Mouse (Mus musculus) frontal cortex, postnatal 36 days (tissue): Measurements from ENCODE around the gene Col4a2.

Experiments used
- DNase-seq, 2 experiments: peaks; one replicate each; pipeline ENCODE4 v3.0.0; 2022; ENCODE audit warnings: low spot score in 2 of 2

Gene Col4a2

DNA sequence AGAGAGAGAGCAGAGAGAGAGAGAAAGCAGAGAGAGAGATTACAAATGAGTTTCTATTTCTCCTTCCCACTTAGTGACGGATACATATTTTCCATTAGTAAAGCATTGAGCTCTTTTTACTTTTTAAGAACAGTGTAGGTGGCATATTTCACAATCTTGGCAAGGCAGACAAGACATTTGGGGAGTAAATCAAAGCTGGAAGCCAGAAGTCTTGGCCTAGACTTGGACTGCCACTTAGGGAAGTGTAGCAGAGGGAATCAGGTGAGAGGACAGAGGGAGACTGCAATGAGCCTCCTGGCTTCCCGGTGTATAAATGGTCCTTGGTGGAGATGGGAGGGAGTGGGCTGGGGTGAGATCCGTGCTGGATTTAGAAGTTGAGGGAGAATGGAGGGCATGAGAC, 70.3 kb downstream of the Col4a2 start:
- peak in 1 of 2 experiments; percentile 40 for DNase-seq

DNA sequence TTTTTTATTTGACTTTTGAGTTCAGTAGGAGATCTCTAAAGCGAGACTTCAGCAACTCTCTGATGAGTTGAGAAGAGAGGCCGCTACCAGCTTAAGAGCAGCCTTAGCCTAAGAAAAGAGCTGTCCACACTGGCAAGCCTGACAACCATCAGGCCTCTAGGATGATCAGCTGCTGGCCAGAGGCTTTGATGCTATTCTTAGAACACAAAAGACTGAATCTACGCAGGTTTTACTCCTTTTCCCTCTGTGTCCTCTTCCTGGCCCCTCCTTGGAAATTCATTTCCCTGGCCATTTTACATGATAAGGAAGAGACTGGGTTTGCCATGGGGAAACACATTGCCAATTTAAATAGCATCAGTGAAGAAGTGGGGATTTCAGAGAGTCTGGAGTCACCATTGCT, 70.8 kb downstream of the Col4a2 start:
- DNase-seq, result no peak

DNA sequence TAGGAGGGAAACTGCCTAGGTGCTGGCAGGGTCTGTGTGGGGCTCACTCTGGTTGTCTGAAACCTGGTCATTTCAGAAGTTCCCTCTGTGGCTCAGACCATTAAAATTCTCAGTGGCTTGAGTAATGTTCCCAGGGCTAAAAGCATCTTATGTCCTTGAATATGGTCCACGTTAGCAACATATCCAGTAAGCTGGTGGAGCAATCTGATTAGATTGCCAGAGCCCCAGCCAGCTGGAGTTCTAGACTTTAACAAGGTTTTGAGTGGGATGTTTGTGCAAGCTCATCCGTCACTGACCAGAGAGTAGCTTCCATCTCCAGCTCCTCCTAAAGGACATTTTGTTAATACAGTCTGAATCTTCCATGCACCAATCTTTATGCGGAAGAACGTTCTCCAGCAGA, 72.2 kb downstream of the Col4a2 start:
- DNase-seq, result no peak

DNA sequence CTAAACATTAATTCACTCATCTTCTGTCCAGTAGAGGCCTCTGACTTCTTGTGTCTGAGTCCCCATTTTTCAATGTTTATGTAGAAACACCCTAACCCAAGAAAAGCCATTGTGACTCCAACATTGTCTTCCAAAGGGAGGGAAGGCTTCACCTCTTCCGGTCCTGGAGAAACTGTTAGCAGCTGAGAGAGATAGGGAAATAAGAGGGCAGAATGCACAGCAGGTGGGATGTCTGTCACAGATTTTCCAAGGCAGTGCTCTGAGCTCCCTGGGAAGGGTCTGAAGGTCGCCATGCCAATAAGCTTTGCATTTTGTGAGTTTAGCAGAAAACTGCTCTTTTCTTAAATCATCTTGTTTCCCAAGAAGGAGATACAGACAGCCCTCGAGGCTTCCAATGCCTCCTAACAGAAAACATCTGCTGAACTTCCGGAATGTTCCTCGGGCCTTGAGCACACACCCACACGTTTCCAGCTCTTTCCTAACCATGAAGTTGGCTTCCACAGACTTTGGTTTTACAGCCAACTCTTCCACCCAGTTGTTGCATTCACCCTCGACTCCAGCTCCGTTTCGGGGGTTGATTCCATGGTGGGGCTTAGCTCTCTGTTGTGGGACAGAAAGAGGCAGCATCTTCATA, 72.8 kb downstream of the Col4a2 start:
- DNase-seq, result peak in 1 of 2 experiments; percentile 18

DNA sequence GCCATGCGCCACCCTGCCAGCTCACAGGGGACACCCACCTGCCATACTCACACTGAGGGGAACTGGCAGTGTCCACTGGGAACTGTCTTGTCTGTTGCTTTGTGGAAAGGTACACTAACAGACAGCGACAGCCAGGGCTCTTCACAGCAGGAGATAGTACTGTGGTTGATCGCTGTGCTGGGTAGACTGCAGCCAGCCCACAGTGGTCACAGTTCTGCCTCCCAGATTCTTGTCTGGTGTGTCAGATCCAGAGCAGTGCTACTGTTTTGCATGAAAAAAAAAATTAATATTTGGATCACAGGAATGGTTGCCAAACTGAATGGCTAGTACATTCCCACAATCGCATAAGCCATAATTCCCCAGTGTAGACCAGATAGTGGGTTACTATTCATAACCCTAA, 74.7 kb downstream of the Col4a2 start:
- no peak for DNase-seq

DNA sequence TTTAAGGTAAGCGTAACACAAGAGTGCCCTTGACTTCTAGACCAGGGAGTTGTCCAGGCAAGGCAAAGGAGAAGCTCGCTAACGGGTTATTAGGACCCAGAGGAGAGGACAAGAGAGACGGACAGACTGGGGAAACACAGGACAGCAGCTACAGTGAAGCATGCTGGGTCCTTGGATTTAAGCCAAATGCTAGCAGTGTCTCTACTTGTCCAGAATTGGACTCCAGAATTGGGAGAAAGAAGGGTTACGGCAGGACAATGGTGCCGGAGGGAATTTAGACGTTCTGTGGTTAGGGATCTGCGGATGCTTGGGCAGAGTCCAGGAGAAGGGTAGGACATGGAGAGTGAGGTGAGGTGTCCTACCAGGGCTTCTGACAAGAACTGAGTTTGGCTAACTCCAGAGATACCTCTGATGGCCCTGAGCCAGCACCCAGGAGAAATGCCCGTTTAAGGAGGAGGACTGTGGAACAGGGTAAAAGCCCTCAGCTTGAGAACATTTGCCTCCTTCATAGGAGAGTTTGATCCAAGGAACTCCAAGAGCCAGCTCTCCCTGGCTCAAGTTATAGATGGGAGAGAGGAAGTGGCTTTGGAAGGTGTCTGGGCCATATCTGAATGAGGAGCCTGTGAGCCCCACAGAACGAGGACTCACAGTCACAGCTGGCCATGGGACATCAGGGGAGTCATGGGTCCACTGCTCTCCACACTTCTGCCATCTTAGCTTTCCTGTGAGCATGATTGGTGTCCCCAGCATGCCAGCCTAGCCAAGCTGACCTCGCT, 76.9 kb downstream of the Col4a2 start:
- DNase-seq, result no peak

DNA sequence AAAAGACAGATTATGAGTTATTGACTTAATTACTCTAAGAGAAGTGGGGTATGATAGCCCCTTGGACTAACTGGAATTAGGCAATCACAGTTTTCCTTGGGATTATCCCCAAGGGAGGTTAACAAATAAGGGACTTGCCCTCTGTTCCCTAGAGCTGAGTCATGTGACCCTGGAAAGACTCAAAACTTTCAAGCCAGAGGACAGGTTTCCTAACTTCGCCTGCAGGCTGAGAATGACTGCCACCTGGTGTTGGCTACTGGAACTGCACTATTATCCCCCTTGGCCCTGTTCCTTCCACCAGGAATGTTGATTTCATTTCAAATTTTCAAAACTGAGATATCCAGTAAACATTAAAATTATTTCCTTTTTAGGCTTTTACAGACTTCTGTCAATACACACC, 80.1 kb downstream of the Col4a2 start:
- peak; percentile 63 to 66 for DNase-seq

DNA sequence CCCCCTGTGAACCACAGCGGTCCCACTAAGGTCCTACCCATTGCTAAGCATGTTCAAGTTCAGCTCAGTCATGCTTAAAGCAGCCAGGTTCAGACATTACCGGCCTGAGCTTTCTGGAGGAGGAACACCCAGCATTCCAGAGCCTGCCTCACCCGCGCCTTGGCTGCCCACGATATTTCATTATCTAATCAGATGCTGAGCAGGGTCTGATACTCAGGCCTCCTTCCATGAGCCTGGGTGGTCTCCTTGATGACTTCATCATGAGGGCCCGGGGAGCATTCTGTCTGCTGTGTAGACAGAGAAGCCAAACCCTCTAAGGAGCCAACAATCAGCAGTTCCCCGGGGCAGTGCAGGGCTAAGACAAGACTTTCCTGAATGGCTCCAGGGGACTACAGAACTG, 80.6 kb downstream of the Col4a2 start:
- DNase-seq, result no peak

DNA sequence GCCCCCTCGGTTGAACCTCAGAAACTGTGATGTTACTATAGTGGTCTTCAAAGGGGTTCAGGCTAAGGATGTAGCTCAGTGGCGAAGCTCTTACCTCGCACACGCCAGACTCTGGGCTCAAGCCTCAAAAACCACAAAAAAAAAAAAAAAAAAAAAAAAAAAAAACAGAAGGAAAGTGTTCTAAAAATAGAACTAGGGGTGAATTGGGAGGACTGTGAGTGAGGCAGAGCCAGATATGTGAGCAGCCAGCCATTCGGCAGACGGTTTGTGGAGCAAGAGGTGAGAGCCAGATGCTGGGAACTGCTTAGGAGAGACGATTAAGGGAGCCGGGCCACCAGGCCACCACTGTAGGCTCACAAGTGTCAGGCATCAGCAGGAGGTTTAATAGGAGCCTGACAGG, 81.0 kb downstream of the Col4a2 start:
- DNase-seq, result no peak

DNA sequence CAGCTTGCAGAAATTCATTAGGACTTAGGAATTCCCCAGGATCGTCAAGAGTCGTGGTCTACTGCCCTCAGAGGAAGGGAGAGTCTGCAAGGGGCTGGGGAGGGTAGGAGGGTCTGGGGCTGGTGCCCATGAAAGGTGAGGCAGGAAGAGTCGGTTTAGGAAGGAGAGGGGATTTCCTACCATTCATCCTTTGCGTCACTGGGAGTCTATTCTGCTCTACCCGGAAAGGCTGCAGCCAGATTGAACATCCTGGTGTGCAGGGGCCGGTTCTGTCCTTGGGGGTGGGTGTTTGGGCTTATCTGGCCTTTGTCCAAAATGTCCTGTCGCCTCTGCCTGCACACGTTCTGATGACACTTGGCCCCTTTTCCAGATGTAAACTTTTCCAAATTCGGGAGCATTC, 82.2 kb downstream of the Col4a2 start:
- DNase-seq, result no peak

DNA sequence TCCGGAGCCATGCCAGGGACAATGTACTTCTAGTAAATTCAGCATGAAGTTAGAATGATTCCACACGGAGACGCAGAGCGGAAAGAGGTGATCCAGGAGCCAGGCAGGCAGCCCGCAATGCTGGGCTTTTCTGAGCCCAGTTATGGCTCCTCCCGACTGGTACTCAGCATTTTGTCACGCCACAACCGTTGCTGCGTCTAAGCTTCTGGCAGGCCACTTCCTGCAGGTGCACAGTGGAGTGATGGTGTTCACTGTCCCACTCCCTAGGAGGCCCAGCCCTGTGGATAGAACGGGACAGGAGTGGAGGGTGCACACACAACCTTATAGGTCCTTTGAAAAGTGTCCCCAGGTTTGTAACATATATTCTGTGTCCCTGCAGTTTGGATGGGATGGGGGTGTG, 83.0 kb downstream of the Col4a2 start:
- DNase-seq, result no peak

DNA sequence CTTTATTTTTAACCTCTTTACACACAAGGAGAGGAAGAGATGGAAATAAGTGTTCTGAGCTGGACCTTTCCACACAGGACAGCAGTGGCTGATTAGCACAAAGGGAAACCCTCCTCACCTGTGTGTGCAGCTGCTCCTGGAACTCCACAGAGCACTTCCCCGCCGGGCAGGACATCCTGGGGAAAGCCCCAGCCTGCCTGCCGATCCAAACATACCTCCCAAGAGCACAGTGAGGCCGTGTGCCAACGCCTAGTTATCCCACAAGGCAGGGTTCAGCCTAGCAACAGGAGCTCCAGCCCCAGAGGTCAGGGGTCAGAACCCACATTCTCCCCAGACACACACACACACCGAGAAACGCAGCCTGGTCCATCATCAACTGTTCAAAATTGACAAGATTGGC, 83.5 kb downstream of the Col4a2 start:
- DNase-seq, result no peak

DNA sequence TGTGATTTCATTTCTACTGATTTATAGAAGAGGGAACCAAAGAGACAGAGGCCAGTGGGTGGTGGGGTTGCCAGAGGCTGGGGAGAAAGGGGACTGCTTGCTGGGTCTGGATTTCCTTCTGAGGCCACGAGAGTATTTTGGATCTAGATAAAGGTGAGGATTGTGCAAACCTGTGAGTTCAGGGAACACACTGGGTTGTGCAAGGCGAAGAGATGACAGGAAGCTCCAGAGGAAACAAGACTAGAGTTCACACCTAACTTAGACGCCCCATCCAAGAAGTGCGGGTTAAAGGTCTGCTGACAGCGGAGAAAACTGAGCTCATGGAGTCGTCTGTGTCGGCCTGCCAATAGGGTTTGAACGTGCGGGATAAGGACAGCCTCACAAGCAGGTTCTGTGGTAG, 84.5 kb downstream of the Col4a2 start:
- DNase-seq, result no peak

DNA sequence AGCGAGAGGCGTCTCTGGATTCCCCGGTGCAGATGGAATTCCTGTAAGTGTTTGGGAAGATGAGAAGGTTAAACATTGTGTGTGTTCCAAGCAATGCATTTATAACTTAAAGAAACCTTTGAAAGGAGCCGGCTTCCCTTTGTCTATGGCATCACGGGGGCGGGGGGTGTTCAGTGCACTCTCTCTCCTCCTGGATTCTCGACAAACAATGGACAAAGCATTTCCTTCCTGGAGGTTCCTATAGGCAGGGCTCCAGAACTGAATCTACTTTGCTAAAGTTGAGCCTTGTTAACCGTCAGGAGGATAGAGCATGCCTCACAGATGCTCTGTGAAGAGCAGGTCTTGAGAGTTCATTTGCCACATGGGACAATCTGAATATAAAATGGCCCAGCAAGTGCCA, 87.1 kb downstream of the Col4a2 start:
- DNase-seq, result no peak

DNA sequence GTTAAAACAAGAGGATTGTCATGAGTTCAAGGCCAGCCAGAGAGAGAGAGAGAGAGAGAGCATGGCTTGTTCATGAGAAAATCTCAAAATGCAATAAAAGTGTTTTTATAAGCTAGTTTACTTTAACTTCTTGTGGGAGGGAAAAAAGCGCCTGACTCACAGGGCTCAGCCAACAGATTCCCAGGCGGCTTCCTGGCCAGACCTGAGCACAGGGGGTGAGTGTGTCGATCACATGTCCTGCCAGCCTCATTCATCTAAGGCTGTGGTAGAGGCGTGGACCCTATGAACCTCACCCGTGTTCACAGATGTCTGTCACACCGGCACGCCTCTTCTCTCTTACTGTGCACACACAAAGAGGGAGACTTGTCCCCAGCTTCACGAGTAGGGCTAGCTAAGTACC, 87.6 kb downstream of the Col4a2 start:
- no peak for DNase-seq

DNA sequence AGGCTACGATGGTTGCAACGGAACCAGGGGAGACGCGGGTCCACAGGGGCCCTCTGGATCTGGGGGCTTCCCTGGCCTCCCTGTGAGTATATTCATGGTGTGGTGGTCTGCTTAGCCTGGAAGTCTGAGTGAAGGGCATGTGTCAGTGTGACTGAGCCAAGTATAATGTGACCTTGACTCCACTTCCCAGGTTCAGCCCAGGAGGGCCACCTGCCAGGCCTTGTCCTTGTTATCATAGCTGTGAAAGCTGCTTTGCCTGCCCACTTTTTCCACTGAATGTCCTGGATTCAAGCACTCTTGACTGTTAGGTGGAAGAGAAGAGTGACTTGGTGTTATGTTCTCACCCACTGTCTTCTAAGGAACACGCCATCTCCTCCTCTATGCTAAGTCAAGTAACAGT, 88.6 kb downstream of the Col4a2 start:
- no peak for DNase-seq

DNA sequence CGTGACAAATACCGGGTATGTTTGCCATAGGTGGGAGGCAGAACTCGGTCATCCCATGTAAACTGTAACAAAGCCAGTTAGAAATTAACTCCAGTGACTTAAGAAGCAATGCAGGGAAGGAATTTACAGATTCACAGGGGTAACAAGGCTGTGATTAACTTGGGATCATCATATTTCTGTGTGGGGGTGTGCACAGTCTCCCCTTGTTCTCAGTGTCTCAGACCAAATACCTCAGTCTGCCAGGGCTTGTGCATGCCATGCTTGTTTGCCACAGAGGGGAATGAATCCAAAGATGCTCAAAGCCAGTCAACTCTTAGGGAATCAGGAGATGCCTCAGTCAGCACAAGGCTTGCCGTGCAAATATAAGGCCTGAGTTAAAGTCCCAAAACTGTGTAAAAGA, 89.6 kb downstream of the Col4a2 start:
- DNase-seq, result no peak

DNA sequence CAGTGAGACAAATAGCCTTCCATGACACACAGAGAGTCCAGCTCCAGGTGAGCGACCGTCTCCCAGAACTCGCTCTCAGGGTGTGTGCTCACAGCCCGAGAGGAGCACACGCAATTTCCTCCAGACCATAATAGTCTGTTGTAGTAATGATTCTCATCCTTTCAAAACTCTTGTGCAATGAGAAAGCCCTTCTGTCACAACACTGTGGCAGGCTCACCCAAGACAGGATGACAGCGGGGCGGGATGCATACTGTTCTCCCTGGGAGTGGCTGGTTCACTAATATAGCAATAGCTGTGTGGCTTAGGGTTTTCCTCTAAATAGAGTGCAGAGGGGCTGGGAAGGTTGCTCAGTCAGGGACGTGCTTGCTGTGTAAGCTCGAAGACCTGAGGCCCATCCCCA, 91.2 kb downstream of the Col4a2 start:
- DNase-seq, result no peak

DNA sequence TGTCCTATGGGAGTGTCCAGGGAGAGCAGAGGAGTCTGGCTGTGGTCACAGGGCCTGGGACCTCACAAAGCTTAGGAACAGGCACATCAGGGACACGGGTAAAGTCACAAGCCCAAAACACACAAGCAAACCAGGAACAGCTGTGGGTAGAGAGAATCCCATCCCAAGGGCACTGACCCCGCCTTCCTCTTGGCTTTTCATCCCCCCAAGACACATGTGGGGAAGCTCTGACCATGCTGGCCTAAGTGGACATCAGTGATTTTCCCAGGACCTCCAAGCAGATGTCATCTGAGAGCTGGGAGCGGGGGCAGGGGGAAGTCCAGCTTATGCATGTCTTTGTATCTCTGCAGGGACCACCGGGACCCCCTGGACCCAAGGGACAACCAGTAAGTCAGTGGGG, 92.0 kb downstream of the Col4a2 start:
- no peak for DNase-seq

DNA sequence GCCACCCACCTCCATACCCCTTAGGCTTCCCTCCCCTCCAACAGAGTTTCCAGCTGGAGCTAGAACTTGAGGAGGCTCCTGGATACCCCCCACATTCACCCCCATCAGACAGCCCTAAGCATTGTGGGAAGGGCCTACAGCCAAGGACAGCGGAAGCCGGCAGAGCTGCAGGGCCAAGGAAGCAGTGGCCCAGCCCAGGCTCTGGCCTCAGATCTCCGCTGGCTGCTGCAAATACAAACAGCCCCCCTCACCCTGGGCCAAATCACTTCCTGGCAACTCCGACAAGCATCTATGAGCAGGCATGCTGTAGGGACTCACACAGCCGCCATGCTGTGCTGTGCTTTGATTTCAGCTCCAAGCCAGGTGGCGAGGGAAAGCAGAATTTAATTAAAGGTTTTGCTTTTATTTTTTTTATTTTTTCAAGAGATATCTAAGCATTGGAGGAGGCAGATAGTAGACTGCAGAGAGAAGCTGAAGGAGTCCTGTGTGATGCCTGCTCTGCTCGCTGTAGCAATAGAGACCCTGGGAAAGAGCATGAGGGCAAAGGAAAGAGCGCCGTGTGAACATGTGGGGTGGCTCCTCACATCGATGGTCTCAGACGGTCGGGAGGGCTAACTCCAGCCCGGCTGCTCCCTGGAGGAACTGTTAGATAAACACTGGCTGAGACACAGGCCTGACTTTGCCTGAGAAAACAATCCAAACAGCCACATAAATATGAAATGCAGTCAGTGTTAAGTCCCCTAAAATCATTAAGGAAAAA, 93.3 kb downstream of the Col4a2 start:
- peak in 1 of 2 experiments; percentile 49 for DNase-seq

DNA sequence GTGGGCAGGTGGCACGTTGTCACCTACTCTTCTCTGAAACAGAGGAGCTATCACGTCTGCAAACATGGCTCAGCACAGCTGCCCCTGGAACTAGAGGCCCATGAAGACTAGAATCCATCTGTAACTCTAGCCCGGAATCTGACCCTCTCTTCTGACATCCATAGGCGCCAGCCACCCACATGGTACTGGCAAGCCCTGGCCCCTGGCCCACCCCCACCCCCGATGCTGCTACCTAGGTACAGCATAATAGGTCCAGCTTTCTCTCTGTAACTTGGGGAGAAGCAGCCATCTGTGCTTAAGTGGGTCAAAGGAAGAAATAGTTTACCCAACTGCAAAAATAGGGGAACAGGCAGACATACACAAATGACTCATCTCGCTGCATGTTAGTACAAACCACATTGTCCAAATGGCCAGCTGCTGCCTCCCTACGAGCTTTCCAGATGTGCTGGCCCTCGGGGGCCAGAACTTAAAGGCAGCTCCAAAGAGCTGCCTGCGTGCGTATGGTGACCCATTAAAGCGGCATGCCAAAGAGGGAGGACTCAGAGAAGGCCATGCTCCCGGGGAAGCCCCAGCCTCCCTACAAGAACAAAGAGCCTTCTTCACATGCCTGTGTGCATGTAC, 99.0 kb downstream of the Col4a2 start:
- no peak for DNase-seq

DNA sequence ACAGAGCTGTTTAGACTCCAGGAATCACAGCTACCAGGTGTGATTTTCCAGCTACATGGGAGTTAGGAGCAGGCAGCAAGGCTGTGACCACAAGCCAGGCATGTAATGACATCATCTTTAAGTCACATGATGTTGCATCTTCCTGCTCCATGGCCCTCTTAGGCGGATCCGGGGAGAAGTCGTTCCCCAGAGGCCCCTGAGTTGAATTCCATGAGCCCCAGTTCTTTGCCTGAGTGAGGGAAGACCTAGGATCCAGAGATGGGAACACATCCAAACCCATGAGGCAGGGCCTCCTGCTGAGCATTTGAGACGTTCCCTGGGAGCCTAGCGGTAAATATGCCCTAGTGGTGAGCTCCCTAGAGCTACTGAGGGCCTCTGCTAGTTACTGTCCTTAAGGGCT, 99.8 kb downstream of the Col4a2 start:
- no peak for DNase-seq

DNA sequence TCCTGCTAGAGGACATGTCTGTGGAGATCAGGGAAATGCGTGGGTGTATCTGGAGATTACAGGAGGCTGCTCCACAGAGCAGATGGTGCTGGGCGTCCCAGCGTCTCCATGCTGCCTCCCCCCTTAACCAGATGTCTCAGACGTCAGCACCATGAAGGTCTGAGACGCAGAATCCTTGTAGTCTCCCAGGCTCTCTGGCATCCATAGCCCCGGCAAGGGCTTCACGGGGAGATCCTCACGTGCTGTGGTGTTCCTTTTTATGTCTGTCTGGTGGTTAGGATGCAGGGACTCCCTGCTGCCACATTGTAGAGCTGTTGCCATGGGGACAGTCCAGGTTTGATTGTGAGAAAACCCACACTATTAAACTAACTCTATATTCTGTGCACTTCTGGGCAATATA, 101.7 kb downstream of the Col4a2 start:
- DNase-seq, result peak; percentile 76 to 86
